Mouse (Mus musculus) embryonic facial prominence, embryonic 14.5 days (tissue): ENCODE results near the gene Nsa2. TPM values are rescaled to one million over a fixed set of nuclear protein-coding genes. Genes with fewer than 3 reads are reported as not detected.

Experiments
- ATAC-seq: fragments of 200-750 bp; cut with Nextera tagmentation; 2 replicates; pipeline ENCODE4 v1.8.0; 2017; ENCODE audit warnings: low read depth, moderate number of reproducible peaks, moderate TSS enrichment
- DNase-seq: peaks from one replicate; pipeline ENCODE4 v3.0.0-alpha.2; 2015; ENCODE audit warnings: low spot score
- H3K27ac ChIP-seq: fragments of 300-500 bp; sonication (generic); replicated peaks from 2 replicates; pipeline ENCODE4 v1.5.1; 2014; ENCODE audit warnings: low read depth, mild to moderate bottlenecking, low read length, moderate library complexity
- H3K27me3 ChIP-seq: fragments of 300-500 bp; sonication (generic); replicated peaks from 2 replicates; pipeline ENCODE4 v1.6.1; 2014; ENCODE audit warnings: low read length; ENCODE audit not compliant: control insufficient read depth, insufficient read depth
- H3K36me3 ChIP-seq: fragments of 300-500 bp; sonication (generic); 2 replicates; pipeline ENCODE4 v1.6.1; 2014; ENCODE audit warnings: low read length, mixed read lengths; ENCODE audit not compliant: control insufficient read depth, insufficient read depth
- H3K4me1 ChIP-seq: fragments of 300-500 bp; sonication (generic); 2 replicates; pipeline ENCODE4 v1.6.1; 2014; ENCODE audit warnings: antibody characterized with exemption, low read length; ENCODE audit not compliant: control insufficient read depth, insufficient read depth
- H3K4me2 ChIP-seq: fragments of 300-500 bp; sonication (generic); 2 replicates; pipeline ENCODE4 v1.6.1; 2014; ENCODE audit warnings: low read depth, mild to moderate bottlenecking, low read length, moderate library complexity, mixed read lengths
- H3K4me3 ChIP-seq: fragments of 300-500 bp; sonication (generic); 2 replicates; pipeline ENCODE4 v1.5.1; 2014; ENCODE audit warnings: low read depth, mild to moderate bottlenecking, low read length
- H3K9ac ChIP-seq: fragments of 300-500 bp; sonication (generic); 2 replicates; pipeline ENCODE4 v1.6.1; 2014; ENCODE audit warnings: low read depth, mild to moderate bottlenecking, low read length, moderate library complexity, mixed read lengths
- H3K9me3 ChIP-seq: fragments of 300-500 bp; sonication (generic); 2 replicates; pipeline ENCODE4 v1.6.1; 2016; ENCODE audit warnings: low read length; ENCODE audit not compliant: control insufficient read depth
- WGBS: fragments of 180-500 bp; shearing (Covaris S2); extraction: QIAGEN DNeasy Blood & Tissue Kit; methylation state at CpG from one replicate; pipeline ENCODE4 v1.1.7; 2014; 5-methylcytosine and 5-hydroxymethylcytosine counted together
- polyA plus RNA-seq: library from polyadenylated mRNA; unstranded; fragments of >200 nt; fragmentation: Nextera tagmentation; extraction: Ambion mirVana; gene quantifications from 2 replicates; pipeline ENCODE4 v1.2.1, GENCODE M21; 2014

Gene Nsa2
- polyA plus RNA-seq, 1 experiment from 2014 or later, result 77.3 TPM

DNA sequence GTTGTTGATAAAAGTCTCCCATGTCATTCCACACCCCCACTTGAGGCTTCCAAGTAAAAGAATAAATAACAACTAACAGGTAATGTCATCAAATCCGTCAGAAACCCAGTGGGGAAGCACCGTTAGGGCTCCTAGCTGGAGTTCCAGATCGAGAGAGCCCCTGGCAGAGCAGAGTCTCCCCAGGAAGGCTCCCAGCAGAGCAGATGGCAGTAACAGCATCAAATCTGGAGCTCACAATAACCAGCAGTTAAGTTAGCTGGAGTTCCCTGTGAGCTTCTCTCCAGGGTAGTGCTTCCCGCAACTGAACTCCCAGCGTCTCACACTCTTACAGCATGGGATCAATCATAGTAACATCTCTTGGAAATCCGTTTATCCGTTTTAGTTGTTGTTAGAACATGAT is 32.7 kb downstream of the Nsa2 start:
- no peak overlapping the region for H3K9ac ChIP-seq
- no peaks in the 10 kb centered on the region for H3K27me3 ChIP-seq
- DNase-seq (no peak), ATAC-seq (no peak)
- no peaks in the 10 kb centered on the region for H3K9me3 ChIP-seq
- H3K4me1 ChIP-seq, result no peaks in the 10 kb centered on the region
- no peak overlapping the region for H3K27ac ChIP-seq
- H3K4me2 ChIP-seq, result no peak overlapping the region
- 71% methylated on average over 7 of the region's 7 CpGs for WGBS
- H3K4me3 ChIP-seq, result no peak overlapping the region
- no peaks in the 10 kb centered on the region for H3K36me3 ChIP-seq

DNA sequence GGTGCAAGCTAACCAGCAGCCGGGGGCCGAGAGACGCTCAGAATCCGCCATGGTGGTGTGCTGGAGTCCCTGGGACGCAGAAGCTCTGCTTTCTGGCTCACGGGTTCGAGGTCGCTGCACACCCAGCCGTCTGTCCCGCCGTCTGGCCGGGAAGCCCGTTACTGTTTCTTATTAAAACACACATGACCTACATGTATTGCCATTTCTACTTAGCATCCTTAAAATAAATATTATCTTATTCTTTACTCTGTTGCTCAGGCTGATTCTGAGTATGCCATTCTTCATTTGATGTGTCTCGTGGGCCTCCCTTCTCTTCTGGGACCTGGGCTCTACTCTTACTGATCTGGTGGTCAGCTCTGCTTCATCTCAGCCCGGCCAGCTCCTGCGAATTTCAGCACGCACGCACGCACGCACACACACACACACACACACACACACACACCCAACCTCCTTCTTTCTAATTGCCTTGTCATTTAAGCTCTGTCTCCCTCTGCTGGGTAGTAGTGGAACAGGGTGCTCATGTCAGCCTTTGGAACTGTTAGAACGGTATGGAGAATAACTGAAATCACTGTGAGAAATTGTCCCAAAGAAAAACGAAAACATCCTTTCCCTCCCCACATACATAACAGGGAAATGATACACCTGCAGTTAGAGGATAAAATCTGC is 38.4 kb downstream of the Nsa2 start, which contains the start of gene Gm6169:
Gene Gm6169, minus strand, starts transcription at position 51 of the 666 bp plus-strand sequence.
- H3K4me2 ChIP-seq, result no peak within 1 kb of the TSS
- 74% methylated on average over 20 of the region's 22 CpGs for WGBS
- DNase-seq, result peak; percentile 68
- no peaks in the 10 kb centered on the region for H3K4me1 ChIP-seq
- H3K4me3 ChIP-seq, result no peak within 1 kb of the TSS
- ATAC-seq, result no peak
- H3K36me3 ChIP-seq, result no peaks in the 10 kb centered on the region
- no peaks in the 10 kb centered on the region for H3K27me3 ChIP-seq
- no peak within 1 kb of the TSS for H3K9ac ChIP-seq
- no peak within 1 kb of the TSS for H3K27ac ChIP-seq
- H3K9me3 ChIP-seq, result no peaks in the 10 kb centered on the region

- no peak overlapping the region for H3K4me2 ChIP-seq
- WGBS, result 86% methylated on average over 4 of the region's 4 CpGs
- ATAC-seq, result no peak
- no peak for DNase-seq
- no peak overlapping the region for H3K27ac ChIP-seq
- no peak overlapping the region for H3K9ac ChIP-seq
- no peaks in the 10 kb centered on the region for H3K27me3 ChIP-seq
- H3K36me3 ChIP-seq, result no peaks in the 10 kb centered on the region
- H3K9me3 ChIP-seq, result no peaks in the 10 kb centered on the region
- no peak overlapping the region for H3K4me3 ChIP-seq
- no peaks in the 10 kb centered on the region for H3K4me1 ChIP-seq
These were observed 42.0 kb downstream of the Nsa2 start for GRCm38 (mm10) chr13:97095726-97096125.

DNA sequence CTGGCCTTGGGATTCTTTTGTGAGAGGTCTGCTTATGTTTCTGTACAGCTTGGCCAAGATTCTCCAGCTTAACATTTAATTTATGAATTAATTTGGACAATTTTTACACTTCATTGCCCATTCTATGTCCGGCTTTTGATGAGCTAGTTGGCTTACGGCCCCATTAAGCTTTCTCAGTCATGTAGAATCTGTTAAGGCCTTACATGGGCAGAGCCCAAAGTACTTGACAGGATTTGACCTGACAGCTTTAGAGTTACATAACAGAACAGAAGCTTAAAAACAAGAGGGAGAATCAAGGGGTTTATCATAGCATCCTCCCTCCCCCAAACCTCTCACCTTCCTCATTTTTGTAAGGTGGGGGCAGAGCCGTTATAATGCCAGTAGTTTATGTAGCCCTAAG is 49.6 kb downstream of the Nsa2 start:
- ATAC-seq (0 out of 2 replicates have a peak, but pooled peaks have one; percentile 41), DNase-seq (peak; percentile 75)
- no peaks in the 10 kb centered on the region for H3K9me3 ChIP-seq
- no peak overlapping the region for H3K9ac ChIP-seq
- no peaks in the 10 kb centered on the region for H3K27me3 ChIP-seq
- H3K4me3 ChIP-seq, result no peak overlapping the region
- no peak overlapping the region for H3K27ac ChIP-seq
- no peaks in the 10 kb centered on the region for H3K36me3 ChIP-seq
- 86% methylated on average over 3 of the region's 3 CpGs for WGBS
- H3K4me1 ChIP-seq, result no peaks in the 10 kb centered on the region
- H3K4me2 ChIP-seq, result no peak overlapping the region

GRCm38 (mm10) chr13:97087421-97087820 is 50.3 kb downstream of the Nsa2 start:
- Histone ChIP-seq H3K27me3 (no peaks in the 10 kb centered on the region), H3K9ac (no peak overlapping the region), H3K27ac (no peak overlapping the region), H3K4me2 (no peak overlapping the region), H3K4me3 (no peak overlapping the region), H3K4me1 (no peaks in the 10 kb centered on the region), H3K9me3 (no peaks in the 10 kb centered on the region), H3K36me3 (no peaks in the 10 kb centered on the region)
- ATAC-seq, result no peak
- no peak for DNase-seq
- WGBS, result 95% methylated on average over 6 of the region's 6 CpGs

DNA sequence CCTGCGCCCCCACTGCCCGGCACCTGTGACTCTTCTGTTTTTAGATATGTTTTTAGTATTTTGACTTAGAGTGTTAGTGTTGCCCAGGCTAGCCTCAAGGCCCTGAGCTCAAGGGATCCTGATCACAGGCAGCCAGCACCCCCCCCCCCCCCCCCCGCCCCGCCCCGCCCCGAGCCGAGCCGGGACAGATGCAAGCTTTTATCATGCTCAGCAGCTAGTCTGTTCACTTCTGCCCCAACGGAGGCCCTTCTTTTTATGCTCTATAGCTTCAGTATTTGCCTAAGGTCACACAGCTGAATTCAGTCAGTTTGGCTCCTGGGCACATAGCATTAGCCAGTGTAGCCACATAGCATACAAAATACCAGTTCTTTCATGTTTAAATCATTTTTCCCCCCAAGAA is 51.4 kb downstream of the Nsa2 start:
- no peaks in the 10 kb centered on the region for H3K27me3 ChIP-seq
- H3K9ac ChIP-seq, result no peak overlapping the region
- H3K4me3 ChIP-seq, result no peak overlapping the region
- DNase-seq (no peak), ATAC-seq (no peak)
- no peaks in the 10 kb centered on the region for H3K36me3 ChIP-seq
- no peak overlapping the region for H3K4me2 ChIP-seq
- no peaks in the 10 kb centered on the region for H3K9me3 ChIP-seq
- H3K27ac ChIP-seq, result no peak overlapping the region
- 79% methylated on average over 6 of the region's 9 CpGs for WGBS
- no peaks in the 10 kb centered on the region for H3K4me1 ChIP-seq

GRCm38 (mm10) chr13:97082432-97082831 is 55.3 kb downstream of the Nsa2 start:
- H3K9me3 ChIP-seq, result no peaks in the 10 kb centered on the region

DNA sequence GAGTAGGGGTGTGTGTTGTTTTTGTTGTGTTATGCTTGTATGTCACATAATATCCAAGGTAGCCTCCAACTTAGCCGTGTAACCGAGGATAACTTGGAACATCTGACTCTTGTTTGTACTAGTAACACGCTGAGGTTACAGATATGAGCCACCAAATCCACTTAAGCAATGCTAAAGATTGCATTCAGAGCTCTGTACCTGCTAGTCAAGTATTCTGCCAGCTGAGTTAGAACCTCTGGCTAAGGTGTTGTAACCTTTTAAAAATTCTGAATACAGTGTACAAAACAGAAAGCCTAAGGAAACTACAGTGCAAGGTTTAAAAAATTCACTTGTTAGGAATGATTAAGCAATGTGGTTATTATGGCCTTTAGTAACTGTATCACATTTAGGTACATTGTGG is 57.1 kb downstream of the Nsa2 start:
- Histone ChIP-seq H3K9ac (no peak overlapping the region), H3K4me3 (no peak overlapping the region), H3K27me3 (no peaks in the 10 kb centered on the region), H3K36me3 (no peaks in the 10 kb centered on the region), H3K27ac (no peak overlapping the region), H3K4me1 (no peaks in the 10 kb centered on the region), H3K4me2 (no peak overlapping the region), H3K9me3 (no peaks in the 10 kb centered on the region)
- ATAC-seq (no peak), DNase-seq (no peak)
- 60% methylated on average over 3 of the region's 3 CpGs for WGBS

More at GRCm38 (mm10) chr13:97082432-97082831, 55.3 kb downstream of the Nsa2 start:
- Histone ChIP-seq H3K4me2 (no peak overlapping the region), H3K27ac (no peak overlapping the region), H3K36me3 (no peaks in the 10 kb centered on the region), H3K27me3 (no peaks in the 10 kb centered on the region), H3K9ac (no peak overlapping the region), H3K4me1 (no peaks in the 10 kb centered on the region), H3K4me3 (no peak overlapping the region)
- ATAC-seq, result no peak
- 90% methylated on average over 7 of the region's 7 CpGs for WGBS
- no peak for DNase-seq

DNA sequence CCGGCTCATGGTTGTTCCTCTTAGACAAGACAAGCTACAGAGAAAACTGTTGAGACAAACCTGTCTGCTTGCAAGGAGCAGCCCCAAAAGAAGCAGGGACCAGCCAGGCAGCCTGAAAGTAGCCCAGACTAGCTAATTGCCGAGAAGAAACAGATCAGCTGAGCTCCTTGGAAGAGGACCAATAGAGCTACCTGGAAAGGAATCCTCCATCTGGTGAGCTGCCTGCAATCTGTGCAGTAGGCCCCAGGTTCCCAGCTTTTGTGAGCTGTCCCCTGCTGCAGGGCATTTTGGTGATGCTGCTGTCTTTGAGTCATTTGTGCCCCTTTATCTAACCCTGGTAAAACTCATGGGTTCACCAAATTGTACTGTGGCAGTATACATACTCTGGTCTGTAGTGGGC is 57.5 kb downstream of the Nsa2 start:
- no peak overlapping the region for H3K27ac ChIP-seq
- H3K9ac ChIP-seq, result no peak overlapping the region
- no peak overlapping the region for H3K4me3 ChIP-seq
- ATAC-seq (no peak), DNase-seq (no peak)
- no peaks in the 10 kb centered on the region for H3K36me3 ChIP-seq
- no peak overlapping the region for H3K4me2 ChIP-seq
- WGBS, result 69% methylated on average over 2 of the region's 2 CpGs
- no peaks in the 10 kb centered on the region for H3K9me3 ChIP-seq
- no peaks in the 10 kb centered on the region for H3K4me1 ChIP-seq
- H3K27me3 ChIP-seq, result no peaks in the 10 kb centered on the region
